Mouse (Mus musculus) embryonic facial prominence, embryonic 11.5 days (tissue): Measurements from ENCODE around the gene Clba1. TPM values are rescaled to one million over a fixed set of nuclear protein-coding genes. Genes with fewer than 3 reads are reported as not detected.

Source experiments
- ATAC-seq: fragments of 200-750 bp; cut with Nextera tagmentation; replicated peaks from 2 replicates; pipeline ENCODE4 v1.8.0; 2017; ENCODE audit warnings: low read depth; ENCODE audit not compliant: insufficient number of reproducible peaks, low FRiP score, low TSS enrichment
- DNase-seq: peaks from one replicate; pipeline ENCODE4 v3.0.0-alpha.2; 2015; ENCODE audit warnings: low spot score
- H3K27ac ChIP-seq: fragments of 300-500 bp; sonication (generic); replicated peaks from 2 replicates; pipeline ENCODE4 v1.5.1; 2014; ENCODE audit warnings: mild to moderate bottlenecking, low read depth, low read length, control low read depth
- H3K27me3 ChIP-seq: fragments of 300-500 bp; sonication (generic); 2 replicates; pipeline ENCODE4 v1.6.1; 2014; ENCODE audit warnings: mild to moderate bottlenecking, low read length, moderate library complexity, mixed read lengths; ENCODE audit not compliant: control insufficient read depth, insufficient read depth
- H3K36me3 ChIP-seq: fragments of 300-500 bp; sonication (generic); replicated peaks from 2 replicates; pipeline ENCODE4 v1.6.1; 2014; ENCODE audit warnings: low read depth, mild to moderate bottlenecking, low read length, moderate library complexity, mixed read lengths; ENCODE audit not compliant: control insufficient read depth, insufficient read depth
- H3K4me1 ChIP-seq: fragments of 300-500 bp; sonication (generic); 2 replicates; pipeline ENCODE4 v1.6.1; 2014; ENCODE audit warnings: low read length, mixed read lengths; ENCODE audit not compliant: control insufficient read depth, insufficient read depth
- H3K4me2 ChIP-seq: fragments of 300-500 bp; sonication (generic); 2 replicates; pipeline ENCODE4 v1.6.1; 2014; ENCODE audit warnings: low read depth, mild to moderate bottlenecking, control low read depth, low read length, moderate library complexity
- H3K4me3 ChIP-seq: fragments of 300-500 bp; sonication (generic); 2 replicates; pipeline ENCODE4 v1.5.1; 2014; ENCODE audit warnings: low read depth, low read length, control low read depth
- H3K9ac ChIP-seq: fragments of 300-500 bp; sonication (generic); replicated peaks from 2 replicates; pipeline ENCODE4 v1.6.1; 2014; ENCODE audit warnings: mild to moderate bottlenecking, control low read depth, low read length
- H3K9me3 ChIP-seq: fragments of 300-500 bp; sonication (generic); replicated peaks from 2 replicates; pipeline ENCODE4 v1.6.1; 2016; ENCODE audit warnings: mild to moderate bottlenecking, low read length, inconsistent platforms, mixed read lengths; ENCODE audit not compliant: control insufficient read depth
- WGBS: fragments of 180-500 bp; shearing (Covaris S2); extraction: QIAGEN DNeasy Blood & Tissue Kit; methylation state at CpG from one replicate; pipeline ENCODE4 v1.1.7; 2014; 5-methylcytosine and 5-hydroxymethylcytosine counted together
- polyA plus RNA-seq: library from polyadenylated mRNA; unstranded; fragments of >200 nt; fragmentation: Nextera tagmentation; extraction: Ambion mirVana; gene quantifications from 2 replicates; pipeline ENCODE4 v1.2.1, GENCODE M21; 2014

The Clba1 gene
- polyA plus RNA-seq, 1 experiment from 2014 or later = 9.5 TPM

GRCm38 (mm10) chr12:112774026-112774425 lies 34.7 kb upstream of the Clba1 start:
- Histone ChIP-seq H3K4me1 (no peaks in the 10 kb centered on the region), H3K4me2 (no peak overlapping the region), H3K36me3 (no peaks in the 10 kb centered on the region), H3K4me3 (no peak overlapping the region), H3K27me3 (no peaks in the 10 kb centered on the region), H3K27ac (no peak overlapping the region), H3K9ac (no peak overlapping the region), H3K9me3 (no peaks in the 10 kb centered on the region)
- DNase-seq = no peak
- whole genome bisulfite sequencing = 83% methylated on average over 6 of the region's 6 CpGs
- ATAC-seq = no peak

- DNase-seq (no peak), ATAC-seq (no peak)
- H3K27me3 ChIP-seq = no peaks in the 10 kb centered on the region
- no peaks in the 10 kb centered on the region for H3K4me1 ChIP-seq
- no peak overlapping the region for H3K4me2 ChIP-seq
- no peak overlapping the region for H3K4me3 ChIP-seq
- no peaks in the 10 kb centered on the region for H3K36me3 ChIP-seq
- no peak overlapping the region for H3K9ac ChIP-seq
- no peak overlapping the region for H3K27ac ChIP-seq
- no peaks in the 10 kb centered on the region for H3K9me3 ChIP-seq
- 94% methylated on average over 10 of the region's 10 CpGs for WGBS
These were observed 34.3 kb upstream of the Clba1 start for GRCm38 (mm10) chr12:112774481-112774880.

GRCm38 (mm10) chr12:112791026-112791425 lies 17.7 kb upstream of the Clba1 start:
- Histone ChIP-seq H3K9ac (no peak overlapping the region; the same call in 1 of the 2 replicates), H3K27me3 (no peaks in the 10 kb centered on the region), H3K4me1 (no peaks in the 10 kb centered on the region; the same call in 1 of the 2 replicates), H3K4me2 (no peak overlapping the region), H3K36me3 (no peaks in the 10 kb centered on the region), H3K9me3 (no peaks in the 10 kb centered on the region), H3K27ac (no peak overlapping the region), H3K4me3 (no peak overlapping the region)
- WGBS = 70% methylated on average over 8 of the region's 8 CpGs
- DNase-seq (no peak), ATAC-seq (no peak)

- Histone ChIP-seq H3K4me1 (no peaks in the 10 kb centered on the region; the same call in 1 of the 2 replicates), H3K9me3 (no peaks in the 10 kb centered on the region), H3K4me3 (no peak overlapping the region), H3K27me3 (no peaks in the 10 kb centered on the region), H3K9ac (no peak overlapping the region; the same call in 1 of the 2 replicates), H3K27ac (no peak overlapping the region), H3K4me2 (no peak overlapping the region), H3K36me3 (no peaks in the 10 kb centered on the region)
- WGBS = 72% methylated on average over 13 of the region's 13 CpGs
- ATAC-seq (no peak), DNase-seq (no peak)
These were observed 15.0 kb upstream of the Clba1 start for GRCm38 (mm10) chr12:112793601-112794355.

GRCm38 (mm10) chr12:112794356-112794816 lies 14.4 kb upstream of the Clba1 start:
- Histone ChIP-seq H3K4me2 (no peak overlapping the region), H3K27me3 (no peaks in the 10 kb centered on the region), H3K9me3 (no peaks in the 10 kb centered on the region), H3K36me3 (no peaks in the 10 kb centered on the region), H3K27ac (no peak overlapping the region), H3K9ac (no peak overlapping the region; the same call in 1 of the 2 replicates), H3K4me1 (no peaks in the 10 kb centered on the region; the same call in 1 of the 2 replicates), H3K4me3 (no peak overlapping the region)
- ATAC-seq (no peak), DNase-seq (no peak)
- 20% methylated on average over 7 of the region's 7 CpGs for WGBS

- H3K36me3 ChIP-seq = no peaks in the 10 kb centered on the region
- 0 out of 2 replicates have a peak overlapping the region, but pooled peaks have one; percentile 8 for H3K27ac ChIP-seq
- no peaks in the 10 kb centered on the region for H3K9me3 ChIP-seq
- no peak overlapping the region for H3K4me3 ChIP-seq
- no peaks in the 10 kb centered on the region; the same call in 1 of the 2 replicates for H3K4me1 ChIP-seq
- ATAC-seq (no peak), DNase-seq (no peak)
- H3K9ac ChIP-seq = no peak overlapping the region
- no peaks in the 10 kb centered on the region for H3K27me3 ChIP-seq
- WGBS = 85% methylated on average over 5 of the region's 5 CpGs
- no peak overlapping the region for H3K4me2 ChIP-seq
These were observed 13.7 kb upstream of the Clba1 start for GRCm38 (mm10) chr12:112794998-112795397.

- no peaks in the 10 kb centered on the region for H3K36me3 ChIP-seq
- no peak for ATAC-seq
These were observed 13.2 kb upstream of the Clba1 start for GRCm38 (mm10) chr12:112795466-112796104.

More at GRCm38 (mm10) chr12:112795466-112796104, 13.2 kb upstream of the Clba1 start:
- Histone ChIP-seq H3K4me3 (no peak overlapping the region), H3K27me3 (no peaks in the 10 kb centered on the region), H3K4me1 (no peaks in the 10 kb centered on the region; the same call in 1 of the 2 replicates), H3K4me2 (no peak overlapping the region), H3K9me3 (no peaks in the 10 kb centered on the region), H3K27ac (no peak overlapping the region), H3K9ac (no peak overlapping the region)
- 64% methylated on average over 18 of the region's 18 CpGs for WGBS
- DNase-seq = no peak
